In genomic region chr4:59629076-59629874, GRCm38 (mm10) we compare ENCODE assay signal across 13 mouse cellular contexts. TPM values are rescaled to one million over a fixed set of nuclear protein-coding genes. Genes with fewer than 3 reads are reported as not detected.
DNase-seq lines count a peak whose midpoint lies in the region; ATAC-seq and TF ChIP-seq lines count a peak whose summit lies in the region.
"Had no signal": no experiment of that assay in that cellular context is flagged by ENCODE, and none has a peak within 500 bp of the region (broad histone marks: within the 10 kb centered on the region; RNA-seq: fewer than 3 reads in every experiment).

No protein-coding gene starts in this region.

- H3K4me1 ChIP-seq in heart, embryonic 10.5 days, result peaks cover 39% of the 10 kb centered on the region
- H3K4me1 ChIP-seq in hindbrain, embryonic 10.5 days (replicated peaks), result peaks cover 67% of the 10 kb centered on the region
- H3K4me1 ChIP-seq in midbrain, embryonic 15.5 days, result peaks cover 34% of the 10 kb centered on the region
- H3K4me1 ChIP-seq in lung, adult 2 months (ENCODE audit: control insufficient read depth, insufficient read depth, low read length), result peaks cover 2% of the 10 kb centered on the region

- no peaks in the 10 kb centered on the region for H3K36me3 ChIP-seq in heart, embryonic 10.5 days
- H3K36me3 ChIP-seq in hindbrain, embryonic 10.5 days, result no peaks in the 10 kb centered on the region
- H3K36me3 ChIP-seq in midbrain, embryonic 15.5 days (replicated peaks), result no peaks in the 10 kb centered on the region
- H3K36me3 ChIP-seq: heart, embryonic 15.5 days; liver, embryonic 12.5 days had no signal

- H3K9me3 ChIP-seq in heart, embryonic 10.5 days, result no peaks in the 10 kb centered on the region
- no peaks in the 10 kb centered on the region for H3K9me3 ChIP-seq in hindbrain, embryonic 10.5 days
- no peaks in the 10 kb centered on the region for H3K9me3 ChIP-seq in midbrain, embryonic 15.5 days
- H3K9me3 ChIP-seq: heart, embryonic 15.5 days; liver, embryonic 12.5 days had no signal

- no peak for TF ChIP-seq CTCF in lung, adult 2 months (IDR thresholded peaks at IDR 0.05; ENCODE audit: insufficient read depth, low read length)

- ATAC-seq in midbrain, embryonic 15.5 days (replicated peaks), result no peak
- ATAC-seq: liver, embryonic 12.5 days had no signal

- WGBS in heart, embryonic 10.5 days, result 38% methylated on average over 7 of the region's 7 CpGs
- 26% methylated on average over 7 of the region's 7 CpGs for WGBS in hindbrain, embryonic 10.5 days
- WGBS in midbrain, embryonic 15.5 days, result 7% methylated on average over 7 of the region's 7 CpGs
- 46% methylated on average over 7 of the region's 7 CpGs for WGBS in lung, adult 2 months

- 0 out of 2 replicates have a peak overlapping the region, but pooled peaks have one; percentile 5 for H3K4me3 ChIP-seq in heart, embryonic 10.5 days
- peak overlapping the region; percentile 29 for H3K4me3 ChIP-seq in hindbrain, embryonic 10.5 days
- no peak overlapping the region for H3K4me3 ChIP-seq in midbrain, embryonic 15.5 days
- H3K4me3 ChIP-seq in lung, adult 2 months (replicated peaks; ENCODE audit: extremely low read depth, low read depth, low read length), result no peak overlapping the region
- H3K4me3 ChIP-seq: heart, embryonic 15.5 days; liver, embryonic 12.5 days had no signal

- H3K27ac ChIP-seq in heart, embryonic 10.5 days, result no peak overlapping the region
- peak overlapping the region; percentile 62 for H3K27ac ChIP-seq in hindbrain, embryonic 10.5 days
- 0 out of 2 replicates have a peak overlapping the region, but pooled peaks have one; percentile 4 for H3K27ac ChIP-seq in midbrain, embryonic 15.5 days
- H3K27ac ChIP-seq: heart, embryonic 15.5 days had no signal

- intact Hi-C loops in heart, postnatal 25 days (cut with DNase I), result loop anchor here (5.0 kb wide), 1 partner anchor 138 kb away; no protein-coding TSS in a partner anchor

- no peak for TF ChIP-seq POLR2A in lung, adult 2 months (IDR thresholded peaks at IDR 0.05; ENCODE audit: borderline replicate concordance, extremely low read depth, low read depth, low read length)

- H3K4me2 ChIP-seq in midbrain, embryonic 15.5 days, result peak overlapping the region; percentile 21; the same call in 1 of the 2 replicates
- H3K4me2 ChIP-seq: heart, embryonic 15.5 days had no signal

- no peaks in the 10 kb centered on the region for H3K27me3 ChIP-seq in heart, embryonic 10.5 days (ENCODE audit: insufficient read depth, poor library complexity, severe bottlenecking)
- no peaks in the 10 kb centered on the region for H3K27me3 ChIP-seq in hindbrain, embryonic 10.5 days (ENCODE audit: insufficient read depth, poor library complexity, severe bottlenecking)
- no peaks in the 10 kb centered on the region for H3K27me3 ChIP-seq in midbrain, embryonic 15.5 days (replicated peaks)
- H3K27me3 ChIP-seq: heart, embryonic 15.5 days; liver, embryonic 12.5 days had no signal

- H3K9ac ChIP-seq in midbrain, embryonic 15.5 days, result no peak overlapping the region
- H3K9ac ChIP-seq: heart, embryonic 15.5 days had no signal

- no peak for DNase-seq in heart, embryonic 10.5 days (ENCODE audit: low spot score)
- DNase-seq in heart, postnatal 25 days (ENCODE audit: low spot score), result no peak
- DNase-seq in embryo, embryonic 11 days, result peak; percentile 57
- no peak for DNase-seq in hindbrain, embryonic 10.5 days (ENCODE audit: low spot score)
- no peak for DNase-seq in thymus, postnatal 0 days (ENCODE audit: low spot score)
- DNase-seq in lung, adult 2 months, result no peak
- DNase-seq in left cerebral cortex, adult 9 months (ENCODE audit: low spot score in 2 of 2), result no peak
- DNase-seq: adrenal gland, adult 8-10 months; cerebellum, adult 11 months; kidney, adult 9 months had no signal

RNA-seq across cellular contexts. Expression of gene E130308A19Rik, which starts 3.3 kb away (rescaled TPM):
- polyA plus RNA-seq in heart, embryonic 10.5 days (2016; fragmentation: Nextera tagmentation; extraction: Ambion mirVana), result 31.0 and 37.3 TPM in 2 replicates
- total RNA-seq in heart, postnatal 25 days (2021), result 1 to 10 TPM; 7.1 to 7.5 TPM
- polyA plus RNA-seq in hindbrain, embryonic 10.5 days (2016; fragmentation: Nextera tagmentation; extraction: Ambion mirVana), result 49.3 and 52.3 TPM in 2 replicates
- polyA plus RNA-seq in midbrain, embryonic 15.5 days (2015; fragmentation: Nextera tagmentation; extraction: Ambion mirVana), result 59.7 and 60.1 TPM in 2 replicates
- 12.0 and 13.7 TPM in 2 replicates for polyA plus RNA-seq in thymus, postnatal 0 days (2015; fragmentation: Nextera tagmentation; extraction: Ambion mirVana)
- 6.8 and 8.3 TPM in 2 replicates for polyA plus RNA-seq in lung, adult 2 months (2012; rRNA removed)

RNA-seq across cellular contexts. Expression of gene Hsdl2, which starts 47.9 kb away (rescaled TPM):
- polyA plus RNA-seq in heart, embryonic 10.5 days (2016; fragmentation: Nextera tagmentation; extraction: Ambion mirVana), result 27.6 and 32.5 TPM in 2 replicates
- total RNA-seq in heart, postnatal 25 days (2021), result 100 to 1,000 TPM; 221 to 227 TPM
- 23.5 and 27.6 TPM in 2 replicates for polyA plus RNA-seq in hindbrain, embryonic 10.5 days (2016; fragmentation: Nextera tagmentation; extraction: Ambion mirVana)
- polyA plus RNA-seq in midbrain, embryonic 15.5 days (2015; fragmentation: Nextera tagmentation; extraction: Ambion mirVana), result 29.9 and 32.9 TPM in 2 replicates
- polyA plus RNA-seq in thymus, postnatal 0 days (2015; fragmentation: Nextera tagmentation; extraction: Ambion mirVana), result 58.4 and 60.0 TPM in 2 replicates
- polyA plus RNA-seq in lung, adult 2 months (2012; rRNA removed), result 7.5 and 16.1 TPM in 2 replicates

Comparison
In these comparisons a context has a peak if more than half of its experiments do, and no peak if none do; other contexts are left out.
1. H3K4me3 ChIP-seq: peak in heart, embryonic 10.5 days (single experiment) and hindbrain, embryonic 10.5 days (single experiment); none in midbrain, embryonic 15.5 days (single experiment) and lung, adult 2 months (single experiment).